Mouse (Mus musculus) liver, adult 2 months (tissue): ENCODE results near the gene Vmn1r176.

Experiments
- CTCF ChIP-seq: fragments of 200-500 bp; IDR thresholded peaks from 2 replicates; pipeline ENCODE4 v1.5.1; 2011; ENCODE audit warnings: low read depth, low read length, control low read depth
- POLR2A ChIP-seq: fragments of 200-500 bp; IDR thresholded peaks from 2 replicates; pipeline ENCODE4 v1.6.1; 2011; ENCODE audit warnings: low read length, control low read depth; ENCODE audit not compliant: insufficient read depth; ENCODE audit errors: extremely low read depth

- TF ChIP-seq POLR2A (no peak), CTCF (no peak)
Observed at GRCm38 (mm10) chr7:23784526-23784925, 52.6 kb downstream of the Vmn1r176 start.
